Mouse (Mus musculus) mesoderm, embryonic 11.5 days (tissue): ENCODE data around the gene Camk1d.

Experiments used
- DNase-seq: peaks from one replicate; pipeline ENCODE4 v3.0.0-alpha.2; 2012; ENCODE audit warnings: low read depth, low spot score

Gene Camk1d

DNA sequence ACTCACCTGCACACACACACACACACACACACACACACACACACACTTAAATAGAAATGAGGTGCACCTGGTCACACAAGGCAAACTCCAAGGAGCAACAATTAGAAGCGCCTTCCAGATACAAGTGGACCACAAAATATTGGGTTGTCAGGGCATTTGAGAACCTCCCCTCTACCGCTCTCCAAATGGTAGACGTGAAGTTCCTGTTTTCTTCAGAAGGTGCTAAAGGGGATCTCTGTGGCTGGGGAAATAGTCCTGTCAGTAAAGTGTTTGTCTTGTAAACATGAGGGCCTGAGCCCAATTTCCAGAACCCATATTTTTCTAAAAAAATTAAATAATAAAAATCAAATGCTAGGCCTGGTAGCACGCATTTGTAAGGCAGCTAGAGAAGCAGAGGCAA, 4.4 kb downstream of the Camk1d start:
- DNase-seq: no peak

DNA sequence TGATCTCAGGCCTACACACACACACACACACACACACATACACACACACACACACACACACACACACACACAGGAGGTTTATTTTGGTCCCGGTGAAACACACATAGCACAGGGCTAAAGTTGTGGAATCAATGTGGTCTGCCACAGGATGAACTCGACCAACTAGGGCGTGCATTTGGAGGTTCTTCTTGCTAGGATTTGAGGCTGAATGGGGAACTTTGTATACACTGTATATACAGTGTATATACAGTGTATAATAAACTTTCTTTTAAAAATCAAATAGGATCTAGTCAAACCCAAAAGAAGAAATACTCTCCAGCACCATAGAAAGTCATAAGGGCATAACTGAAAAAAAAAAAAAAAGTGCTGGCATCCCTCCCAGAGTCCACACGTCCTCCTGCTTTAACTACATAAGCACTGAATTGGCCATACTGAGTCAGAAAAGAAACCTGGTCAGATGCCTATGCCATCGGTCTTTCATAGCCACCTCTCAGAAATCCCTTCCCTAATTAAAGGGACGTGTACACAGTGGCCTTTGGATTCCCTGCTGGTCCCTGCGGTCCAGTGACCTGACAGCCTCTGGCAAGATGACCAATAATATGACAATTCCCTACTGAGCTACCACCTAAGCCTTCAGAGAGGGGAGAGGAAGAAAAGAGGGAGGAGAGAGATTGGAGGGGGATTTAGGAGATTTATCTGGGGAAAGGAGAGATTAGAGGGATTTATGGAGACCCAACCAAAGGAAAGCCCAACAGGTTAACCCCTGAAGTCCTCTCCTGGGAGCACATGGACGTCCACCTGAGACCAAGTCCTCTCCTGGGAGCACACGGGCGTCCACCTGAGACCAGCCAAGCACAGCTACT, 6.2 kb downstream of the Camk1d start:
- no peak for DNase-seq

DNA sequence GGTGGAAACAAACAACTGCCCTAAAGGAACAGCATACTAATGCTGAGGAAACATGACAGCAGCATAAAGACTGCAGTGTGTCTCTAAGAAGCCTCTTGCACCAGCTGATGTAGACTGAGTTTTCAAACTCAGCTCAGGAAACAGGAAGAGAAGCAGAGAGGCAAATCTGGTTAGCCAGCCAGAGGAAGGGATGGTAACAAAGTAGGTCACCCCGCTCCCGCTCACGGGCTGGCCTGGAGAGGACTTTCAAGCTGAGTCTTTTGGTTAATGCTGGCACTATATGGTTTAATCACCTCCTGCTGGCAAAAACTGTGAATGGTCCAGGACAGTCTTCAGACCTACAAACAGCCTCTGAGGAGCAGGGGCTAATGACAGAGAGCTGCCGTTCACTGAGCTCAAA, 7.7 kb downstream of the Camk1d start:
- no peak for DNase-seq

DNA sequence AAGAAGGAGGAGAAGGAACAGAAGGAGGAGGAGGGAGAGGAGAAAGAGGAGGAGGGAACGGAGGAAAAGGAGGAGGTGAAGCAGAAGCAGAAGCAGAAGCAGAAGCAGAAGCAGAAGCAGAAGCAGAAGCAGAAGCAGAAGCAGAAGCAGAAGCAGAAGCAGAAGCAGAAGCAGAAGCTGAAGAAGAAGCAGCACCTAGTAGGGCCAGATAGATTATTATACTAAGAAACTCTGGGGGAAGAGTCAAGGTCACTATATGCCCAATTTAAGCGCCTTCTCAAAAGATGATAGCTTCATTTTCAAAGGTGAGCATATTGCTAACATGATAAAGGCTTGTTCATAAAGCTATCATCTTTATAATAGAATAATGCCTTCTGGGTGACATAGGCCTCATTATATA, 11.9 kb downstream of the Camk1d start:
- no peak for DNase-seq

DNA sequence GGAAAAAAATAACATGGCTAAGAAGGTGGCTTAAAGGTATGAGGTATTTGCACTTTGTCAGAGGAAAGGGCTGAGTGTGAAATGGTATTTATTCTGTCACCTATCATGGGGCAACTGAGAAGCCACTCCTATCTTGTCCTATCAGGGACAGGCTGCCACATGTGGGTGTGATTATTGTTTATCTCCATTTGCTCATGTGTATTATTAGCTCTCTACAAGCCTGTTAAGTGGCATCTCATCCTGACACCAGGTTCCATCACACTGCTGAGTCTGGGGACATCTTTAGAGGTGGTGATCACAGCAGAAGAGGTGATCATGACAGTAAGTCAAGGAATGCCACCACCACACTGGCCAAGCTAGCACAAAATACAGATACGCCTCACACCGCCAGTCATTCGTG, 13.4 kb downstream of the Camk1d start:
- no peak for DNase-seq

DNA sequence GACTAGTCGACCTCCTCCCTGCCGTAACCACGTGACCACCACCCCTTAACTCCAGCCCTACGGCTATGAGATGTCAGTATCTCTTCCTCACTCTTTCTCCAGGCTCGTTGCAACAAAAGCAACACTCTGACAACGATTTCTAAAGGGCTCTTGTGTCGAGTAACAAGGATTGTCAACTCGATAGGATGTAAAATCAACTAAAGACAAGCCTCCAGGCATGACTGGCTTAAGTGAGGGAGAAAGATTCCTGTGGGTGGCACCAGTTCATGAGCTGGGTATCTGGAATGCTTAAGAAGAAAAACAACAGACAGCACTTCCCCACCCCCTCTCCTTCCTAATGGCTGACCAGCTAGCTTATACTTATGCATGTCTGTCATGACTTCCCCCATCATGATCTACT, 15.9 kb downstream of the Camk1d start:
- no peak for DNase-seq

DNA sequence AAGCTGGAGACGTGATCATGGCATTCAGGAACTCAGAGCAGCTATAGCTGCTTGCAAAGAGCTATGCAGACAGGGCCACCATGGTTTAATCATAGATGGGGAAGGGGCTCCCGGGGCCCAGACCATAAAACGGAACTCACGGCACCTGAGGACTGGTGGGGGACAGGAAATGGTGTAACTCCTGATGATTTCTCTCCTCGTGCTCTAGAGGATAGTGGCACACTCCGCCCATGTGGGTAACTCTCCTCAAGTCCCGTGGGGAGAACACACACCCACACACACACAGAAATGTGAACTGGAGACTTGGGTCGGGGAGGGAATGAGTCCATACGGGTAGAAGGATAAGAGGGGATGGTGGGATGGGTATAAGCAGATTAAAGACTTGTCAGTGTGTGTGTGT, 20.2 kb downstream of the Camk1d start:
- no peak for DNase-seq

DNA sequence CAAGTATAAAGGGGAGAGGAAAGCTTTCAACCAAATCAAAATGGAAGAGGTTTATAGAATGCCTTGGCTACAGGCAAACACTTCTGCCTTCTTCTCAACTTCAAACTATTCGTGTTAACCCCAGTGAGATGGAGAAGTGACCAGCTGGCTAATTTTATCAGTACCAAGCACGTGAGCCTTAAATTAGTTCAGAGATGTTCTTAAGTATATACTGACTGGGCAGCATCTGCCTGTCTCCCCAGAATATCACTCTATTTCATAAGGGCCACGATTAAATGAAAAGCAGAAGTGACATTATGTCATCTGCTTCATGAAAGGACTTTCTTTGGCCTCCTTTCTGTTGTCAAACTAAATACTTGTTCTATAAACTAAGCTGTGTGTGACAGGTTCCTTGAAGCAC, 22.6 kb downstream of the Camk1d start:
- DNase-seq: no peak

DNA sequence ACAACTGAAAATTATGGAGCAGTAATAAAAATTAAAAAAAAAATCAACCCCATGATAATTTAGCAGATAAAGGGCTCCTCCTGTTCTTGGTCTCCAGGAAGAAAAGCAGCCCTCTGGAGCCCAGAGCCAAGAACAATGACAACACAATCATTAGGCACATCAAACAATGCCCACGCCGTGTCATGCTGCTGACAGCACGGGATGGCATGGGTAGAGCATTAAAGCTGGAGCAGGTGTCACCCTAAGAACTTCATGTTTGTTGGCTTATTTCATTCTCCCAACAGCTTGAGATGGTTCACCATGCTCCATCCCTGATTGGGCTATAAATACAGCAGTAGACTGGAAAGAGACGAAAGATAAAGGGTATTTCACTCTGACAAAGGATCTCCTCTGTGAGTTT, 30.9 kb downstream of the Camk1d start:
- DNase-seq: no peak

DNA sequence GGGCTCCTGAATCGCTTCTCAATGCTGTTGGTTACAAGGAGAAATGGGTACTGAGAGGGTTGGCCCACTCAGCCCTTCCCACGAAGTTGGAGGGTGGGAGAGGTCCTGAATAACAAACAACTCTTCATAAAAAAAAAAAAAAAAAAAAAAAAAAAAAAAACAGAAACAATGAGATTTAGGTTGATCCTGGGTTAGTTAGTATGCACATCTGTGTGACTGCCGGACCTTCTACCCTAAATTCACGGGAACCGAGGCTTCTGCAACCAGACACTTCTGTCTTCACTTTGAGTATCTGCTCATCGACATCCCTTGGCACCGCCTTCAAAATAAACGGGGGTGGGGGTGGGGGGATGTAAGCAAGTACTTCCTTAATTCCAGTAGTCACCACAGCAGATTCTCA, 32.4 kb downstream of the Camk1d start:
- DNase-seq: no peak

DNA sequence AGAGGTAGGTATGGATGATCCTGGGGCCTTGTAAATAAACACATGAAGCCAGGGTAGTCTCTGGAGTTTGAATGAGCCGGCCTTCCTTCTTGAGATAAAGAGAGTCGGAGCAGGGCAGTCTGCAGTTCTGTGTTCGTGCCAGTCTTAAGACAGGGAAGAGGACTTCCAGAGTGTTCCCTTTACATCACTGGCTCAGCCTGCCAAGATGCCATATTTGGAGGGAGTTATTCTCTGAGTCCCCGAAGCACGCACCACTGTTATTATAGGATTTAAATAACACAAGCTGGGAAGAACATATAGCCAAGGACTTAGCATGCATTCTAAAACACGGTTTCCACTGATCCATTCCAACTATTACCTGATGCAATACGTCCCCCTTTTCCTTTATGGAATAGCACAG, 33.0 kb downstream of the Camk1d start:
- DNase-seq: no peak

DNA sequence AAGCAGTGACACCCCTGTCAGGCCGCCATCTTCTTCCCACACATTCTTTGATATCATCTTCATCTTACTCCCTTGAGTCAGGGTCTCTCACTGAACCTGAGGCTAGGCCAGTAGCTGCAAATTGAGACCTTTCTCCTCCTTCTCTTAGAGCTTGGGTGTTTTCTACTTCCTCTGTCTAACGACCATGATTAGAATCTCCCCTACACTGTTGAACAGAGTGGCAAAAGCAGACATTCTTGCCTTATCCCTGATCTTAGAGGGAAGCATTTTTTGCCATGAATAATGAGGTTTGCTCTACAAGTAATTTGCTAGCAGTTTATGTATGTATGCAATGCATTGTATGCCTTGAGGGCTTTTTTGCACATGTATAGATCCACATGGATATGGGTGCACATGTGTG, 35.3 kb downstream of the Camk1d start:
- DNase-seq: no peak

DNA sequence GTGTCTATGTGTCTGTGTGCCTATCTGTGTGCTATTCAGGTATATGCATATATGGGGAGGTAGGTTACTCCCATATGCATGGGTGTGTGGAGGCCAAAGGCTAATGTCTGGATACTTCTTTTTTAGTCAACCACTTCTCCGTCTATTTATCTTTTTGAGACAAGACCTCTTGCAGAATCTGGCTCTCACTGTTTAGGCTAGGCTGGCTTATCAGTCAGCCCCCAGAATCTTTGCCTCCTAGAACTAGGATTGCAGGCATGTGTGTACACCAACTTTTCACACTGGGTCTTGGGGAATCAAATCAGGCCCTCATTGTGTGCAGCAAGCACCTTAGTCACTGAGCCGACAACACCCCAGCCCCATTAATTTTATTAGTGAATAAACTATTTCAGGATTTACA, 36.8 kb downstream of the Camk1d start:
- DNase-seq: no peak

DNA sequence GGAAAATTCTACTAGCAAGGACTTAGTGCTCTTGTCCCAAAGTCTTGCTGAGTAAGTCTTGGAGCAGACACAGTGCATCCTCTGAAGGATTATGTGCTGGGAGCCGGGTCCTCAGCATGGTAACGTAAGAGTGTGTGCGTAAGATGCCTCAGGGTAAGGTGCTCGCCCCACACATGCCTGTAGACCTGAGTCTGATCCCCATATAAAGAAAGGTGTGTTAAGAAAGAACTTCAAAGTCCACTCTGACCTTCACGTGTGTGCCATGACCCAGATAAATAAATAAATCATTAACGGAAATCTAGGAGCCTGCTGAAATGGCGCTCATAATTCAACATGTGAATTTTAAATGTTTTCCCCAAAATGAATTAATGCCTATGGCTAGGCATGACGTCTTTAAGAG, 37.5 kb downstream of the Camk1d start:
- DNase-seq: no peak

DNA sequence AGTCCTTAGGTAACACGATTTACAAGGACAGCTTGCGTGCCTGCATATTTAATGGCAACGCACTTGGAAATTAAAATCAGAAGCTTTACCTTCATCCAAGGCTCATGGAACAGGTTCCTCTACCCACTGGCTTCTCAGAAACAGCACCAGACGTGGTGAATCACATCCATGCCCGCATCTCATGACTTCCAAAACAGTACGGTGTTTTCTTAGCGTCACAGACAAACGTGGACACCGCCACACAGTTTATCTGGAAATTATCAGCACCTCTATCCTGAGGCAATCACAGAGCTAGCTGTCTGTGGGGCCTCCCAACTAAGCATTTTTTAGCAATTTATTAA, 38.2 kb downstream of the Camk1d start:
- no peak for DNase-seq

DNA sequence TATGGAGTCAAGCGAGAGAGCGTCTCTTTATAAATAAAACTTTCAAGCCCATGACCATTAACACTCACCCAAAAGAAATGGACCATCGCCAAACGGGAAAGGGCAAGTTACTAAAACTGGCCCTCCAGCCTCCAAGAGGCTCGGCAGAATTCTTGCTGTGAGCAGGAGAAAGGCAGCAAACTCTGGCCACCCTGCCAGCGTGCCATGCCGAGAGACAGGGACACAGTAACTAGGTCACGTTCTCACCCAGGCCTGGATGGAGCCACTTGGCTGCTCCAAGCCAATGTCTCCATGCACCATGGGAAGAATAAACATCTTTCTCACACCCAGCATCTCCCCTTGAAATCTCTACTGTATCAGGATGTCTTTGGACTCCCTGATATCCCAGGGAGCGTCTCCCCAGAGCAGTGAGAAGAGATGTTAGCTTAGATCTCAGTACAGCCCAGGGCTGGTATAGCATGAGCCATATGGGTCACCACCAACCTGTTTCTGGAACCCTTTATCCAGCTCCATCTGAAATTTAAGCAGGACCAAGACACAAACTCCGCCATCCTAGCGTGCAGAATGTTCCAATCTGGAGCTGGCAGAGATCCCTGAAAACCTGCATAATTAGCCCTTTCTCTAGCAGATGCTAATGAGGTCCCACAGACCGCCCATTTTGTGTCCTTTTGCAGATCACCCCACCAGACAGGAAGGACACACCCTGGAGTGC, 38.7 kb downstream of the Camk1d start:
- no peak for DNase-seq

DNA sequence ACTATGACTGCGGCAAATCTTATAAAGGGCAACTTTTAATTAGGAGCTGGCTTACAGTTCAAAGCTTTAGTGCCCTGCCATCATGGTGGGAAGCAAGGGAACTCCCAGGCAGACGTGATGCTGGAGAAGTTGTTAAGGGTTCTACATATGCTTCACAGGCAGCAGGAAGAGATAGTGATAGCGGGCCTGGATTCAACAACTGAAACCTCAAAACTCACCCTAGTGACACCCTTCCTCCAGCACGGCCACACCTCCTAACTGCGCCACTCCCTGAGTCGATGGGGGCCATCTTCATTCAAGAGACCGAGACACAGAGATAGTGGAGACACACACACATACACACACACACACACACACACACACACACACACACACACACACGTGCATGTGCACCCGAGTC, 39.8 kb downstream of the Camk1d start:
- DNase-seq: no peak

DNA sequence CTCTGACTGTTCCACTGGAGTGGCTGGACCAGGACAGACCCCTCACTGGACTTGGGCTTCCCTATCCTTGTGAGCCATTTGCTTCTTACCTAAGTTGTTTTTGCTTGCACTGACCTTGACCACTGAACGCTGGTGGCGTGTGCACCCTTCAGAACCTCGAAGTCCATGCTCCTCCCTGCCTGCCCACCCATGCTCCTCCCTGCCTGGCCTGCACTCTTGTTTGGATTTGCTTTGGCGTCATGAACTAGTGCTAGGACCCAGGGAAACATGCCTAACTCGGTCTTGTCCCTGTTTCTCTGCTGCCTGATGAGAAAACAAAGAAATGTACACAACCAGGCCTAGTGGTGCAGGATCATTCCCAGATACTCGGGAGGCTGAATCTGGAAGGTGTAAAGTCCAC, 40.5 kb downstream of the Camk1d start:
- DNase-seq: no peak

DNA sequence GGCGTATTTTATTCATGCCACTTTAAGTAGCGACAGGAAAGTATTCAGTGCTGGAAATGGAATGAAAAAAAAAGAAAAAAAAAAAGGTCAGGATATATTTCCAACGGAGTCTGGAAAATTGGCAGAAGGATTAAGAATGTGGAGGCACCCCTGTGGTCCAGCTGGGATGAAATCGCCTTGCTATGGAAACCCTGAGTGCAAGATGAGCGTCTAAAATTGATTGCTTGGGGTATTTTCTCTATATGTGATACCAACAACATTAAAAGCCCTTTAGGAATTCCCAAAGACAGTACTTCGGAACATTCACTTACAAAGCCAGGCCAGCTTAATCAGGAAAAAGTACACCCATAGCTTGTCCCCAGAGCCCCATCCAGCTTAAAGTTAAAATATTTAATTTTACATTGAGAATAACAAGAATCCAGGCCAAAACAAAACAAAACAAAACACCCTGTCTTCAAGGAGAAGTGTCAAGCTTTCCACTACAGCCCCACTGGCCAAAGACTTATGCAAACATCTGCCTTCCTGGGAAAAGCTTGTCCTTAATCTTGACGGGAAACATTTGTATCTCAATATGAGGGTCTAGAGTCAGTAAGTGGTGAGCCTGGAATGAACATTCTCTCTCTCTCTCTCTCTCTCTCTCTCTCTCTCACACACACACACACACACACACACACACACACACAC, 41.3 kb downstream of the Camk1d start:
- DNase-seq: no peak

DNA sequence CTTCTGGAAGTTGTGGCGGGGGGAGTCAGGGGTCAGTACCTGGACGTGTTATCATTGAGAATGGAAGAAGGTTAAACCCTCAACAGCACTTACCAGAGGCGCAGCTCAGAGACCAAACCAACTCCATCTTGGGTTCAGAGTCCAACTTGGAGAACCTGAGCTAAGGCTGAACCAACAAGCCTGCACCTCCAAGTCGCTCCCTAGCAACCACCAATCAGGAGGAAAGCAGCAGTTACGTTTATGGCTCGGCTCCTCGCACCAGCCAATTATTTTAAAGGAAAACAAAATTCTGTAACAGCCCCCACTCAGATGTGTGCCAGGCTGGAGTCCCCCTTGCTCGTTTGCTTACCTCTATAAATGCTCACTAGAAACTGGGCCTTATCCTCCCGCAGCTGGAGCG, 44.2 kb downstream of the Camk1d start:
- DNase-seq: no peak

DNA sequence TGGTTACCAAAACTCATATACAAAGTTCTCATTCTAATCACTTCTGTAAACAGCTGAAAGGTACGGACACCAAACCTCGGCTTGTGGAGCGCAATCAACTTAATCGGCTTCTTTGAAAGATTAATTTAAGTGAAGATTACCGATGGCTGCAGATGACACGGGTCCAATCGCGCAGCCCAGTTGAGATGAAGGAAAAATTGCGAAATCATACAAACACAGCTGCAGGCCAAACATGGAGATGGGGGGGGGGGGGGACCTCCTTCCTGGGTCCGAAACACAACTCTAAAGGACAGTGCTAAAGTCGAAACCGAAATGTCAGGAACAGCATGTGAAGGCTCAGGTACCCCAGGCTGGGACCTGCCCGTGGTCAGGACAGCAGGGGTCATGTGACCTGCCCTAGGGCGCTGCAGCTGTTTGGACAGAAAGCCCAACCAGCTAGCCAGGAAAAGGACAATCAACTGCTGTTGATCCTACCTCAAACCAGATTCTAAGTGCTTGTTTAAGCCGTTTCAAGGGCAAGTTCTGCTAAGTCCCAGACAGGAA, 44.7 kb downstream of the Camk1d start:
- no peak for DNase-seq

DNA sequence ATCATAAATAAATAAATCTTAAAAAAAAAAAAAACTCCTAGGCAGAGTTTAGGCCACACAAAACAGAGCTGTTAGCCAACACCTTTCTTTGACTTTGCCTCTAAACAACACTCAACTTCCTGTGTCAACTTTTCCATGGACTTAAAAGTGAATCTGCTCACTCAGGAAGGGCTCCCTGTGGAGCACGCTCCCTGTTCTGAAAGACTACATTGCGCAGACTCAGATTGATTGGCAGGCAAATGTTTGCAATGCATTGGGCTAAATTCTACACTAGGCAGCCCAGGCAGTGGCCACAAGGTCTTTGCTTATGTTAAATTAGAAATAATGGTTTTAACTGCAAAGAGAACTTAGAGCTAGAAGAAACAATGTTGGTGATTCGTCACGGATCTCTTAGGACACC, 45.4 kb downstream of the Camk1d start:
- no peak for DNase-seq

DNA sequence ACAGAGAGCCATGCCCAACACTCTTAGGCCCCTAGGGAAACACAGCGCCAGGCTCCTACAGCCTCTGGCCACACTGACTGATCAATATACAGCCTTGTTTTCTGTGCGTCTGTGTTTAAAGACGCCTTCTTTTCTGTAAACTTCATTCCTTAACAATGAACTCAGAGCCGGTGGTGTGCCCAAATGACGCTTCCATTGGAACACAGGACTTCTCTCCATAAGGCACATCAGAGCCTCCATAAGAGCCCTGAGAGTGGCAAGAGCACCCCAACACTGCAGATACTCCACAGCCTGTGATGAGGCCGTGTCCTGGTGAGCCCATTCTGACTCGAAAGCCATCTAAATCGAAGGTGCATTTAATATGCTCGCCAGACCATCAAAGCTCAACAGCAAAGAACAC, 50.8 kb downstream of the Camk1d start:
- DNase-seq: no peak
